Mouse (Mus musculus) kidney, adult 10 weeks (tissue): ENCODE measurements around the gene Marc1. TPM values are rescaled to one million over a fixed set of nuclear protein-coding genes. Genes with fewer than 3 reads are reported as not detected.

Source experiments
- polyA plus RNA-seq: library from polyadenylated mRNA; stranded (reverse); fragments of 350-450 nt; fragmentation: Illumina TruSeq; extraction: RNeasy Lipid Tissue Mini Kit (QIAGEN cat#74804); gene quantifications from one replicate; pipeline ENCODE4 v1.2.3, GENCODE M21; 2014; ENCODE audit warnings: low read depth, low replicate concordance

Marc1 gene
- 0.85 TPM for polyA plus RNA-seq

DNA sequence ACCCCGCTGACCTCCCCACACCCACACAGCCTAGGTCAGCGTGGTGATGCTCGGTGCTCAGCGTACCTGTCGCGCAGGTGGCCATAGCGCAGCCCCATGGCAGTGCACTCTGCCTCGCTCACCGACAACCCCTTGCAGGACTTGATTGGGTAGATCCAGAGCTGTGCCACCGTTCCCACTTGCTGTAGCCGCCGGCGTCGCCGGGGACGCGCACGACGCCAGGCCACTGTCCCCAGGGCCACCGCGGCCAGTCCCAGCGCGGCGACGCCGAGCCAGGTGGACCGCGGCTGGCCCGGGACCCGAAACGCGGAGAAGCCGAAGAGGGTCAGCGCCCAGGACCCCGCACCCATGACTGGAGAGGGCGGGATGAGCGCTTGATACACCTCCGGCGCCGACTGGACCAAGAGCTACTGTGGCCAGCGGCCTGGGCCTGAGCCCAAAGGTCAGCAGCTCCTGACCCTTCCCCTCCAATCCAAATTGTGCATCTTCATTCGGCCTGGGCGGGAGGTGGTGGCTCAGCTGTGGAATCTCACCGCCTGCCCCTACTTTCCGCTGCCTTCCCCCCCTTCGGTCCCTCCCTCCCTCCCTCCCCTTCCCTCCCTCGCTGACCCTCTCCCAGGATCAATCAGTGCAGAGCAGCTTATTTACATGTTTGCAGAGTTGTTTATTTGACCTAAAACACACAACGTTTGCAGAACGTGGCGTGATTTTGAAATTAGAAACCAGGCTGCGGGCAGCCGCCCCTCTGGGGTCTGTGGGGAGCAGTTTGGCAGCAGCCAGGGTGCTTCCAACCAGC lies at the start of gene Marc1:
Marc1 (minus strand) TSS at position 534 of the 796 bp plus-strand sequence.

DNA sequence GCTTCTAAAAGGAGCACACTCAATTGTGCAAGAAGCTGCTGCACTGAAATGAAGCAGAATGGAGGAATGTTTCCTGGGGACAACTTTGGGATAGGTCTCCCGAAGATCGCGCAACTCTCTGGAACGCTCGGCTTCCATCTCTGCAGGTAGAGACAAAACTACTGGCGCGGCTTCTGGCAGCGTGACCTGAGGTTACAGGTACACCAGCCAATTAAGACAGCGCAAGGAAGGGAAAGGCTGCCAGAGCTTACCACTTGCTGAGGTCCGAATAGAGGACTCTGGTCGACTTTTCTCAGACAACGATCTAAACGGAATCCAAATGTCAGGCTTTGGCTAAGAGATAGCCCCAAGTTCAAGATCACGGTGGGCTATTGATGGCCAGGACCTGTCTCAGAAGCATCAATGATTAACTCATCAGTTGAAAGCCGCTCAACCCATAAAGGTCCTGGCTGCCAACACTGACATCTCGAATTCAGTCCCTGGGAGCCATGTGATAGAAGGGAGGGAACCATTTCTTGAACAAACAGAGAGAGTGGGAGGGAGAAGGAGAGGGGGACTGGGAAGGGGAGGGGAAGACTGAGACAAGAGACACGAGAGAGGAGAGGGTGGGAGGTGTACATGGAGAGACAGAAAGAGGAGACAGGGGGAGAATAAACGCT lies 35.1 kb upstream of the Marc1 start, which contains the start of gene Marc2:
Marc2 (minus strand) TSS at position 360 of the 659 bp plus-strand sequence.

Other genes with a start within 250 kb of the Marc1 start
- not detected for gene Hlx, start 78.7 kb downstream of the Marc1 start, polyA plus RNA-seq
- gene Marc2, start 35.1 kb upstream of the Marc1 start, polyA plus RNA-seq: 268 TPM
- 86.3 TPM for gene C130074G19Rik, start 71.9 kb upstream of the Marc1 start, polyA plus RNA-seq
- gene Mark1, start 188.3 kb upstream of the Marc1 start, polyA plus RNA-seq: 8.0 TPM